Mouse (Mus musculus) intestine, embryonic 16.5 days (tissue): ENCODE measurements around the gene Eif2b4. TPM values are rescaled to one million over a fixed set of nuclear protein-coding genes. Genes with fewer than 3 reads are reported as not detected.

Source experiments
- ATAC-seq: fragments of 200-750 bp; cut with Nextera tagmentation; 2 replicates; pipeline ENCODE4 v1.8.0; 2017; ENCODE audit warnings: moderate TSS enrichment, moderate library complexity
- H3K27ac ChIP-seq: fragments of 300-500 bp; sonication (generic); 2 replicates; pipeline ENCODE4 v1.5.1; 2014; ENCODE audit warnings: mild to moderate bottlenecking, low read length
- H3K27me3 ChIP-seq: fragments of 300-500 bp; sonication (generic); replicated peaks from 2 replicates; pipeline ENCODE4 v1.6.1; 2014; ENCODE audit warnings: low read length, control low read depth, mixed read lengths; ENCODE audit not compliant: control insufficient read depth, insufficient read depth
- H3K36me3 ChIP-seq: fragments of 300-500 bp; sonication (generic); 2 replicates; pipeline ENCODE4 v1.6.1; 2014; ENCODE audit warnings: low read length, control low read depth; ENCODE audit not compliant: control insufficient read depth, insufficient read depth
- H3K4me1 ChIP-seq: fragments of 300-500 bp; sonication (generic); 2 replicates; pipeline ENCODE4 v1.6.1; 2014; ENCODE audit warnings: low read length, control low read depth, mixed read lengths; ENCODE audit not compliant: control insufficient read depth, insufficient read depth
- H3K4me2 ChIP-seq: fragments of 300-500 bp; sonication (generic); 2 replicates; pipeline ENCODE4 v1.6.1; 2014; ENCODE audit warnings: low read depth, low read length, control low read depth
- H3K4me3 ChIP-seq: fragments of 300-500 bp; sonication (generic); 2 replicates; pipeline ENCODE4 v1.5.1; 2014; ENCODE audit warnings: mild to moderate bottlenecking, low read length
- H3K9ac ChIP-seq: fragments of 300-500 bp; sonication (generic); 2 replicates; pipeline ENCODE4 v1.6.1; 2014; ENCODE audit warnings: low read depth, low read length
- H3K9me3 ChIP-seq: fragments of 300-500 bp; sonication (generic); 2 replicates; pipeline ENCODE4 v1.6.1; 2016; ENCODE audit warnings: low read length, control low read depth; ENCODE audit not compliant: control insufficient read depth
- whole genome bisulfite sequencing: fragments of 180-500 bp; shearing (Covaris S2); extraction: QIAGEN DNeasy Blood & Tissue Kit; methylation state at CpG from one replicate; pipeline ENCODE4 v1.1.7; 2014; 5-methylcytosine and 5-hydroxymethylcytosine counted together
- polyA plus RNA-seq: library from polyadenylated mRNA; unstranded; fragments of >200 nt; fragmentation: Nextera tagmentation; extraction: Ambion mirVana; gene quantifications from 2 replicates; pipeline ENCODE4 v1.2.1, GENCODE M21; 2015

Gene Eif2b4
- polyA plus RNA-seq, 1 experiment from 2014 or later = 67.1 TPM

GRCm38 (mm10) chr5:31201042-31201741 lies 8.0 kb upstream of the Eif2b4 start:
- Histone ChIP-seq H3K4me2 (peak overlapping the region; percentile 66), H3K27ac (peak overlapping the region; percentile 83), H3K9me3 (no peaks in the 10 kb centered on the region), H3K4me1 (peaks cover 4% of the 10 kb centered on the region; the same call in 1 of the 2 replicates), H3K9ac (peak overlapping the region; percentile 91), H3K27me3 (no peaks in the 10 kb centered on the region), H3K36me3 (peaks cover 53% of the 10 kb centered on the region), H3K4me3 (peak overlapping the region; percentile 79)
- WGBS = 13% methylated on average over 13 of the region's 13 CpGs
- no peak for ATAC-seq

GRCm38 (mm10) chr5:31200327-31200768 lies 7.1 kb upstream of the Eif2b4 start:
- Histone ChIP-seq H3K4me3 (no peak overlapping the region), H3K27ac (no peak overlapping the region)

GRCm38 (mm10) chr5:31199893-31200292 lies 6.7 kb upstream of the Eif2b4 start:
- ATAC-seq = no peak
- H3K27me3 ChIP-seq = no peaks in the 10 kb centered on the region
- H3K4me3 ChIP-seq = no peak overlapping the region
- peaks cover 51% of the 10 kb centered on the region for H3K36me3 ChIP-seq
- no peak overlapping the region for H3K27ac ChIP-seq
- H3K4me2 ChIP-seq = no peak overlapping the region
- no peak overlapping the region for H3K9ac ChIP-seq
- H3K4me1 ChIP-seq = peaks cover 8% of the 10 kb centered on the region; the same call in 1 of the 2 replicates
- WGBS = 82% methylated on average over 9 of the region's 9 CpGs
- no peaks in the 10 kb centered on the region for H3K9me3 ChIP-seq

More at GRCm38 (mm10) chr5:31200327-31200768, 7.1 kb upstream of the Eif2b4 start:
- Histone ChIP-seq H3K4me1 (peaks cover 4% of the 10 kb centered on the region; the same call in 1 of the 2 replicates), H3K9ac (no peak overlapping the region), H3K27me3 (no peaks in the 10 kb centered on the region), H3K4me2 (0 out of 2 replicates have a peak overlapping the region, but pooled peaks have one; percentile 66), H3K36me3 (peaks cover 55% of the 10 kb centered on the region), H3K9me3 (no peaks in the 10 kb centered on the region)
- ATAC-seq = no peak
- WGBS = 88% methylated on average over 27 of the region's 27 CpGs

GRCm38 (mm10) chr5:31199321-31199892 lies 6.2 kb upstream of the Eif2b4 start:
- 87% methylated on average over 19 of the region's 19 CpGs for WGBS
- Histone ChIP-seq H3K9ac (no peak overlapping the region), H3K27ac (no peak overlapping the region), H3K4me1 (peaks cover 12% of the 10 kb centered on the region), H3K27me3 (no peaks in the 10 kb centered on the region), H3K4me2 (no peak overlapping the region), H3K36me3 (peaks cover 50% of the 10 kb centered on the region), H3K9me3 (no peaks in the 10 kb centered on the region), H3K4me3 (no peak overlapping the region)
- no peak for ATAC-seq

GRCm38 (mm10) chr5:31198616-31199320 lies 5.5 kb upstream of the Eif2b4 start:
- H3K9me3 ChIP-seq = no peaks in the 10 kb centered on the region
- 74% methylated on average over 5 of the region's 5 CpGs for WGBS
- H3K36me3 ChIP-seq = peaks cover 50% of the 10 kb centered on the region
- H3K4me1 ChIP-seq = peaks cover 16% of the 10 kb centered on the region
- H3K4me2 ChIP-seq = no peak overlapping the region
- H3K27me3 ChIP-seq = no peaks in the 10 kb centered on the region
- no peak overlapping the region for H3K4me3 ChIP-seq
- H3K9ac ChIP-seq = no peak overlapping the region
- no peak for ATAC-seq
- no peak overlapping the region for H3K27ac ChIP-seq

GRCm38 (mm10) chr5:31198170-31198569 lies 4.9 kb upstream of the Eif2b4 start:
- Histone ChIP-seq H3K4me1 (peaks cover 16% of the 10 kb centered on the region), H3K4me3 (no peak overlapping the region), H3K4me2 (no peak overlapping the region), H3K9ac (no peak overlapping the region), H3K27me3 (no peaks in the 10 kb centered on the region), H3K27ac (no peak overlapping the region), H3K36me3 (peaks cover 50% of the 10 kb centered on the region), H3K9me3 (no peaks in the 10 kb centered on the region)
- 76% methylated on average over 9 of the region's 9 CpGs for WGBS
- ATAC-seq = no peak

- Histone ChIP-seq H3K4me1 (peaks cover 14% of the 10 kb centered on the region), H3K36me3 (peaks cover 44% of the 10 kb centered on the region), H3K27ac (no peak overlapping the region), H3K27me3 (no peaks in the 10 kb centered on the region), H3K9ac (no peak overlapping the region), H3K4me2 (no peak overlapping the region), H3K9me3 (no peaks in the 10 kb centered on the region), H3K4me3 (no peak overlapping the region)
- no peak for ATAC-seq
- 91% methylated on average over 12 of the region's 12 CpGs for WGBS
Observed at GRCm38 (mm10) chr5:31197072-31197471, 3.8 kb upstream of the Eif2b4 start.

GRCm38 (mm10) chr5:31196207-31196606 lies 3.0 kb upstream of the Eif2b4 start:
- WGBS = 94% methylated on average over 10 of the region's 10 CpGs
- H3K4me1 ChIP-seq = peaks cover 22% of the 10 kb centered on the region
- H3K36me3 ChIP-seq = peaks cover 44% of the 10 kb centered on the region

GRCm38 (mm10) chr5:31195671-31196070 lies 2.4 kb upstream of the Eif2b4 start:
- H3K9me3 ChIP-seq = no peaks in the 10 kb centered on the region
- no peak overlapping the region for H3K27ac ChIP-seq
- peaks cover 44% of the 10 kb centered on the region for H3K36me3 ChIP-seq
- no peaks in the 10 kb centered on the region for H3K27me3 ChIP-seq
- H3K9ac ChIP-seq = no peak overlapping the region
- WGBS = 84% methylated on average over 4 of the region's 4 CpGs
- no peak overlapping the region for H3K4me3 ChIP-seq
- no peak for ATAC-seq
- H3K4me1 ChIP-seq = peaks cover 23% of the 10 kb centered on the region
- H3K4me2 ChIP-seq = no peak overlapping the region

More at GRCm38 (mm10) chr5:31196207-31196606, 3.0 kb upstream of the Eif2b4 start:
- H3K4me3 ChIP-seq = no peak overlapping the region
- no peak overlapping the region for H3K9ac ChIP-seq
- no peak for ATAC-seq
- no peak overlapping the region for H3K27ac ChIP-seq
- no peak overlapping the region for H3K4me2 ChIP-seq
- no peaks in the 10 kb centered on the region for H3K27me3 ChIP-seq
- H3K9me3 ChIP-seq = no peaks in the 10 kb centered on the region
